Mouse (Mus musculus): ENCODE data around the gene Atp9a.

GRCm38 (mm10) chr2:168767582-168767981 lies 25.4 kb upstream of the Atp9a start, which contains the start of gene Sall4:
- no peak for TF ChIP-seq ZNF384 (IDR thresholded peaks at IDR 0.05; ENCODE audit: low read depth, low read length)
- TF ChIP-seq HCFC1 (IDR thresholded peaks at IDR 0.05; ENCODE audit: borderline replicate concordance, insufficient read depth, low read length), result no peak
- TF ChIP-seq ZC3H11A (IDR thresholded peaks at IDR 0.05; ENCODE audit: borderline replicate concordance, low read depth, low read length), result no peak
- TF ChIP-seq CHD2 (IDR thresholded peaks at IDR 0.05; ENCODE audit: low read depth, low read length), result no peak
